Mouse (Mus musculus) bone marrow macrophage, adult 2 months (primary cell): Measurements from ENCODE around the gene Cd68.

ENCODE experiments used
- CTCF ChIP-seq: IDR thresholded peaks from 2 replicates; pipeline ENCODE4 v1.5.1; 2012; ENCODE audit warnings: low read depth, mild to moderate bottlenecking, low read length, moderate library complexity
- POLR2A ChIP-seq: IDR thresholded peaks from 2 replicates; pipeline ENCODE4 v1.6.1; 2012; ENCODE audit warnings: mild to moderate bottlenecking, low read depth, low read length, borderline replicate concordance

DNA sequence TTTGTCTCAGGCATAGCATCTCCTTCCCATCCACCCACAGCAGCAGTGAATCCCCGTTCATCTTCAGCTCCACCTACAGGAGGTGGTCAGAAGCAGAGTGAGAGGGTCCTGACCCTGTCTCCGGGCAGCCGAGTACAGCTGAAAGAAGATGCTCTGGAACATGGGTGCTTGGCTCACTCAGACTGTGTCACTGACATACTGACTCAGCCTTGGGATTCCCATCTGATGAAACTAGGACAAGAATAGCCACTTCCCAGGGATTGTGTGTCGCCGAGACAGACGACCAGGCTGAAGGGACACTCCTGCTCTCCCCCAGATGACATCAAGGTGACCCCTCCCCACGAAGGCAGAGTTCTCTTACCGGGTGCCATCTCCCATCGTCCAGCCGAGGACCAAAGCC lies 49.2 kb downstream of the Cd68 start:
- no peak for TF ChIP-seq CTCF
- TF ChIP-seq POLR2A = no peak
